Mouse (Mus musculus) bone marrow macrophage, adult 2 months (primary cell): Measurements from ENCODE around the gene Gm11037. TPM values are rescaled to one million over a fixed set of nuclear protein-coding genes. Genes with fewer than 3 reads are reported as not detected.

Experiments
- H3K27ac ChIP-seq: 2 replicates; pipeline ENCODE4 v1.5.1; 2012; ENCODE audit warnings: low read depth, low read length; ENCODE audit not compliant: insufficient read depth
- H3K4me1 ChIP-seq: 2 replicates; pipeline ENCODE4 v1.6.1; 2012; ENCODE audit warnings: low read length; ENCODE audit not compliant: control insufficient read depth, insufficient read depth
- H3K4me3 ChIP-seq: 2 replicates; pipeline ENCODE4 v1.5.1; 2012; ENCODE audit warnings: mild to moderate bottlenecking, low read length, moderate library complexity; ENCODE audit not compliant: insufficient read depth
- CTCF ChIP-seq: IDR thresholded peaks from 2 replicates; pipeline ENCODE4 v1.5.1; 2012; ENCODE audit warnings: low read depth, mild to moderate bottlenecking, low read length, moderate library complexity
- POLR2A ChIP-seq: IDR thresholded peaks from 2 replicates; pipeline ENCODE4 v1.6.1; 2012; ENCODE audit warnings: mild to moderate bottlenecking, low read depth, low read length, borderline replicate concordance
- polyA plus RNA-seq: library from polyadenylated mRNA; stranded (reverse); fragments of >200 nt; gene quantifications from 2 replicates; pipeline ENCODE4 v1.2.4, GENCODE M21; 2012; ENCODE audit not compliant: missing spikeins, insufficient read depth, insufficient read length

The Gm11037 gene
- polyA plus RNA-seq, 1 experiment: not detected

GRCm38 (mm10) chr2:131128211-131128610, 5.1 kb upstream of the Gm11037 start:
- no peaks in the 10 kb centered on the region; the same call in 1 of the 2 replicates for H3K4me1 ChIP-seq
- no peak overlapping the region for H3K27ac ChIP-seq
- TF ChIP-seq CTCF: no peak
- TF ChIP-seq POLR2A: no peak
- H3K4me3 ChIP-seq: no peak overlapping the region

GRCm38 (mm10) chr2:131128636-131129157, 4.6 kb upstream of the Gm11037 start:
- H3K27ac ChIP-seq: no peak overlapping the region
- no peak overlapping the region for H3K4me3 ChIP-seq
- TF ChIP-seq CTCF (no peak), POLR2A (no peak)
- H3K4me1 ChIP-seq: no peaks in the 10 kb centered on the region; the same call in 1 of the 2 replicates

GRCm38 (mm10) chr2:131129836-131130235, 3.5 kb upstream of the Gm11037 start:
- TF ChIP-seq CTCF (no peak), POLR2A (no peak)
- Histone ChIP-seq H3K4me3 (no peak overlapping the region), H3K4me1 (no peaks in the 10 kb centered on the region), H3K27ac (no peak overlapping the region)

- H3K4me3 ChIP-seq: no peak overlapping the region
- no peak overlapping the region for H3K27ac ChIP-seq
- TF ChIP-seq CTCF (no peak), POLR2A (no peak)
- no peaks in the 10 kb centered on the region for H3K4me1 ChIP-seq
These were observed 2.4 kb upstream of the Gm11037 start for GRCm38 (mm10) chr2:131130849-131131248.

DNA sequence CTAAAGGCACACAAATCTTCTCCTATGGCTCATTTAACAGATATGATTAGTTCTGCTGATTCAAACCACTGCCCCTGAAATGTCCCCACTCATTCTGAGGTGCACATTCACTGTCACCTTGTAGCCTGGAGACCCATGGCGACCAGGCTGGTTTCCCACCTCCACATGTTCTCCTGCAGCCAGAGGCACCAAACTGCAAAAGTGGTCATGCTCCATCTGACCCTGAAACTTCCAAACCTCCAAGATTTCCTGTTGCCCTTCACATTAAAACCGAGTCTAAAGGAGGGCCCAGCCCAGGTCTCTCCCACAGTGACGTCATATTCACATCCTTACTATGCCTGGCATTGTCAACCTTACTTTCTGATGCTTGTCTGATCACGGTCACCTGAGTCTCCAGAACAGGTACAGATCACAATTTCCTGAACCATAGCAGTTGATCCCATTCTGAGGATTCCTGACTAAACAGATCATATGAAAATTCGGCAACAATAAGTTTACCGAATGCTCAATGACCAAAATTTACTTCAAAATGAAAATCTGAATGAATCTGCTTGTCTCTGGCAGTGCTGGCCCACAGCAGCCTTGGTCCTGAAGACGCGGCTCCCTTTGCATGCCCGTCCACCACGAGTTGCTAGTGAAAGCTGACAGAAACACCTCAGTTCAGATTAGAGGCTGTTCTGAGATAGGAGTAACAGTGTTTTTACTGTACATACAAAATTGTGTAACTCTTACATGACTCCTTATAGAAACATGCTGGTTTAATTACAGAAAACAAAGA, 997 bp upstream of the Gm11037 start:
- Histone ChIP-seq H3K27ac (no peak overlapping the region), H3K4me1 (no peaks in the 10 kb centered on the region), H3K4me3 (no peak overlapping the region)
- no peak for TF ChIP-seq CTCF
- TF ChIP-seq POLR2A: no peak

DNA sequence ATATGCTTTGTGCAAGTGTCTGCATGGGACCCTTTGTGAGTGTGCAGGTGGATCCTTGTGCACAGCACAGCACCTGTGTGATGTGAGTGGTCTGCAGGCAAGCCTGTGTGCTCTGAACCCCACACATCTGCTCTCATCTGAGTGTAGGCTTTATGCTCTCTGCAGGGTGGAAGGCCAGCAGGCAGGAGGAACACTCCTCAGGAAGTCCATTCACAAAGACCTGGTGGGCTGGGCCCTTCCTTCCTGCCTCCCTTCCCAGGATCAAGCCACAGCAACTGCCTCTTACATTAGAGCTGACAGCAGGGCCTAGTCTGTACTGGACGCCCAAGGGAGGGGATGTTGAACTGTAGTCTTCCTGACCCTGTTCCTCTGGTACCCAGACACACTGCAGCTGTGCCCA, 1.1 kb downstream of the Gm11037 start:
- no peaks in the 10 kb centered on the region for H3K4me1 ChIP-seq
- H3K4me3 ChIP-seq: no peak overlapping the region
- H3K27ac ChIP-seq: no peak overlapping the region

DNA sequence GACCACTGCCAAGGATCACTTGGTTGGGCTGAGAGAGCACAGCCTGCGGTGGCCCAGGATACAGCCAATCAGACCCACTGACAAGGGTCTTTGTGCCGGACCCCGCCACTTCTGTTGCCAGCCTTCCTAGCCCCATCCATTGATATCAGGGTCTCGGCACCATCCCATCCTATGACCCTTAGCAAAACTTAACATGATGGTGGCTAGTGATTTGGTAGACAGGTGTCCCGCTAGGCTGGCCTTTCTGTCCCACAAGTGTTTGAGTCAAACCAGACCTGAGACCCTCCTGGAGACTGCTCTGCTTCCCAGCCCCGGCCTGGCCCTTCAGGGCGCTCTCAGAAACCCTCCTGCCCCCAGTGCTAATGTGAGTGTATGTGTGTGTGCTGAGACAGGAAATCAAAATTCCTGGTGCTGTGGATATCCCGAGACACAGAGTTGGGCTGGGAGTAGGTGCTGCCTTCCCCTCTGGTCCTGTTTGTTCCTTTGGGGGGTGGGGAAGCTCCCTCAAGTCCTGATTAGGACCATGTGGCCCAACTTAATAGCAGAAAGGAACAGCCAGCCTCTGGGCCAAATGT, 1.6 kb downstream of the Gm11037 start:
- Histone ChIP-seq H3K4me1 (no peaks in the 10 kb centered on the region), H3K27ac (no peak overlapping the region)
- TF ChIP-seq POLR2A: no peak
- no peak for TF ChIP-seq CTCF

More for the DNA sequence above, 1.1 kb downstream of the Gm11037 start:
- TF ChIP-seq POLR2A: no peak
- TF ChIP-seq CTCF: no peak

DNA sequence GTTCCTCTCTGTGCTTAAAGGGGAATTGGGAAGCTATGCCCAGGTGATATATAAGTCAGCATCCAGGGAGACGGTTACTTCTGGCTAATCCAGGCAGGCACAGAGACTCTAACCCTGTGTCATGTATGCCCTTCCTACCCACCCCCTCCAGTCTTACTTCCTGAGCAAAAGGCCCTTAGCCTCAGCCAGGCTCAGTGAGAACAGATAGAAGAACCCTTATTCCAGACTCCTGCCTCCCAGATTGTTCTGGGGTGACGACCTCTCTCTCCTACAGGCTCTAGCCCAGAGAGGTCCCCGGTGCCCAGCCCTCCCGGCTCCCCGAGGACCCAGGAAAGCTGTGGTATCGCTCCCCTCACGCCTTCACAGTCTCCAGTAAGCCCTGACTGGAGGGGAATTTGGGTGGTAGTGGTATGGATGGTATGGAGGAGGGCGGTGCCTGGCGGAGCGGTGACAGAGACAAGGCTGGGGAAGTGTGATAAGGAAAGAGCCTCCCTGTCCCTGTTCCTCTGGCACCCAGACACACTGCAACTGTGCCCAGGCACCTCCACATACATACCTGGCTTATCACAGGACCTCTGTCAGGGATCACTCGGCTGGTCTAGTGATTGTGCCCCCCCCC, 2.3 kb downstream of the Gm11037 start:
- H3K27ac ChIP-seq: no peak overlapping the region
- H3K4me1 ChIP-seq: no peaks in the 10 kb centered on the region
- H3K4me3 ChIP-seq: no peak overlapping the region
- no peak for TF ChIP-seq POLR2A
- TF ChIP-seq CTCF: no peak

More for the DNA sequence above, 1.6 kb downstream of the Gm11037 start:
- no peak overlapping the region for H3K4me3 ChIP-seq

DNA sequence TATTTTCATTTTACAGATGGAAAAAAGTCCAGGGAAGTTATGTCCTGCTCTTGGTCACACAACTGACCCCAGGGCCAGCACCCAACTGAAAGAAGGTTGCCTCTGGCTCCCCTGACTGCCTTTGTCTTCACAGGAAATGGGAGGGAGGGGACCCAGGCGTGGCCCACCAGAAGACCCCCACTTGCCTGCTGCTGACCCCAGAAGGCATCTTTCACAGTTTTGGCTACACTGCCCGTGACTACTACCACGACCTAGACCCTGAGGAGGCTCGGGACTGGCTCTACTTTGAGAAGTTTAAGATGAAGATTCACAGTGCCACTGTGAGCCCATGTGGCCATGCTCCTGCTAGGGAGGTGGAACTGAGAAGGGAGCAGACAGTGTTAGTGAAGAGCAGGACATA, 5.0 kb downstream of the Gm11037 start:
- TF ChIP-seq POLR2A (no peak), CTCF (no peak)
- H3K4me3 ChIP-seq: no peak overlapping the region
- no peak overlapping the region for H3K27ac ChIP-seq
- H3K4me1 ChIP-seq: no peaks in the 10 kb centered on the region

GRCm38 (mm10) chr2:131138760-131139159, 5.5 kb downstream of the Gm11037 start:
- no peak for TF ChIP-seq POLR2A
- TF ChIP-seq CTCF: no peak
- Histone ChIP-seq H3K4me3 (no peak overlapping the region), H3K27ac (no peak overlapping the region), H3K4me1 (no peaks in the 10 kb centered on the region)
